Mouse (Mus musculus): Measurements from ENCODE around the gene Hook2. TPM values are rescaled to one million over a fixed set of nuclear protein-coding genes. Genes with fewer than 3 reads are reported as not detected.

The Hook2 gene
- total and polyA plus RNA-seq, 2 experiments from 2014 or later = 1.9 to 3.5 TPM

DNA sequence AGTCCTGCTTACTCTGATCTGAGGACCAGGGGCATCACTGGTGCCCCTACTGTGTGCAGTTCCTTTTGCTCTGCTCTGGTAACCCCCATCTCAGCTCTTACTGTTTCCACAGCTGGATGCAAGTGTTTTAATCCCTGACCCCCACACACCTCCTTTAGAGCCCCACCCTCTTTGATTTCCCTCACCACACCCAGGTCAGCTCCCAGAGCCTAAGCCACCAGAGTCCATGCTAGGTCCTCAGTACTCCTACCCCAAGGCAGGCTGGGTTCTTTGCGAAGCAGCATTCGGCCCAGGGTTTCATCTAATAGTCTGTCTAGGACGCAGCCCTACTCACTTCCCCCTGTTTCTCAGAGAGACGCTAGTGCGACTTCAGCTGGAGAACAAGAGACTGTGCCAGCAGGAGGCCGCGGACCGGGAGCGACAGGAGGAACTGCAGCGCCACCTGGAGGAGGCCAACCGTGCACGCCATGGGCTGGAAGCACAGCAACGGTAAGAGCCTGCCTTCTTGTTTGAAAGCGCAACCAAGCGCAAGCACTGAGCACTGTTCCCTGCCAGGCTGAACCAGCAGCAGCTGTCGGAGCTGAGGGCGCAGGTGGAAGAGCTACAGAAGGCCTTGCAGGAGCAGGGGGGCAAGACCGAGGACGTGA, 7.4 kb downstream of the Hook2 start:
- no peak overlapping the region for H3K4me3 ChIP-seq (ENCODE audit: low read depth, low read length)
- H3K9ac ChIP-seq (replicated peaks; ENCODE audit: low read depth, low read length) = no peak overlapping the region
- peak; percentile 79 for ATAC-seq (ENCODE audit: insufficient read depth, low read depth)

DNA sequence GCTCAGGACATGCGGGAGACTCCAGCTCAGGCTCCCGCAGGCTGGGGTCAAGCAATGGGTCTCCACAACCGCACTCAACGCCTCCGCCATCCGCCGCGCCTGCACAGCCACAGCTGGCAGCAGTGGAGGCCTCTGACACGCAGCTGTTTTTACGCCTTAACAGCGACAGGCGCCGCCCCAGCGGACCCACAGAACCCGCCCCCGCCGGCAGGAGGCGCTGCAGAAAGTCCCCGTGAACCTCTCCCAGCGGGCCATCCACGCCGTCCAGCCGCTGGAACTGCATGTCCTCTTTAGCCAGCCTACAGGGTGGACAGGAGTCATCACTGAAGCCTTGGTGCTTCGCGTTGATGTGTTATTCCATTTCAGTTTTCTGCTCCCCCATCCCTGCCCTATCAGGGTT, 17.3 kb downstream of the Hook2 start:
- no peak for ATAC-seq (ENCODE audit: insufficient read depth, low read depth)
- H3K36me3 ChIP-seq (replicated peaks; ENCODE audit: control insufficient read depth, insufficient read depth, low read length) = no peaks in the 10 kb centered on the region
- WGBS = 15% methylated on average over 25 of the region's 25 CpGs
- H3K4me1 ChIP-seq (ENCODE audit: control insufficient read depth, insufficient read depth) = no peaks in the 10 kb centered on the region
- DNase-seq (ENCODE audit: low spot score) = no peak
- H3K4me2 ChIP-seq (ENCODE audit: low read depth, low read length) = no peak overlapping the region
- TF ChIP-seq CTCF (IDR thresholded peaks at IDR 0.05; ENCODE audit: low read depth) (peak; percentile 22; the same call in 1 of the 2 replicates), EP300 (IDR thresholded peaks at IDR 0.05; ENCODE audit: low read depth) (no peak)
- H3K27me3 ChIP-seq (ENCODE audit: control insufficient read depth, insufficient read depth, low read length) = peaks cover 35% of the 10 kb centered on the region
- H3K27ac ChIP-seq (ENCODE audit: low read depth) = no peak overlapping the region
- no peaks in the 10 kb centered on the region for H3K9me3 ChIP-seq (replicated peaks; ENCODE audit: control insufficient read depth, low read length)
- no peak overlapping the region for H3K4me3 ChIP-seq (ENCODE audit: low read depth, low read length)
- no peak overlapping the region for H3K9ac ChIP-seq (replicated peaks; ENCODE audit: low read depth, low read length)

More for the DNA sequence above, 7.4 kb downstream of the Hook2 start:
- TF ChIP-seq EP300 (IDR thresholded peaks at IDR 0.05; ENCODE audit: low read depth) = no peak
- TF ChIP-seq CTCF (IDR thresholded peaks at IDR 0.05; ENCODE audit: low read depth) = peak; percentile 90
- Histone ChIP-seq H3K4me1 (ENCODE audit: control insufficient read depth, insufficient read depth) (0 out of 2 replicates have a peak, but pooled peaks cover 2% of the 10 kb centered on the region), H3K9me3 (replicated peaks; ENCODE audit: control insufficient read depth, low read length) (no peaks in the 10 kb centered on the region), H3K27ac (ENCODE audit: low read depth) (no peak overlapping the region), H3K36me3 (replicated peaks; ENCODE audit: control insufficient read depth, insufficient read depth, low read length) (no peaks in the 10 kb centered on the region), H3K4me2 (ENCODE audit: low read depth, low read length) (peak overlapping the region; percentile 20; the same call in 1 of the 2 replicates), H3K27me3 (ENCODE audit: control insufficient read depth, insufficient read depth, low read length) (peaks cover 16% of the 10 kb centered on the region; the same call in 1 of the 2 replicates)
- DNase-seq (ENCODE audit: low spot score) = peak; percentile 85
- 6% methylated on average over 19 of the region's 19 CpGs for WGBS

DNA sequence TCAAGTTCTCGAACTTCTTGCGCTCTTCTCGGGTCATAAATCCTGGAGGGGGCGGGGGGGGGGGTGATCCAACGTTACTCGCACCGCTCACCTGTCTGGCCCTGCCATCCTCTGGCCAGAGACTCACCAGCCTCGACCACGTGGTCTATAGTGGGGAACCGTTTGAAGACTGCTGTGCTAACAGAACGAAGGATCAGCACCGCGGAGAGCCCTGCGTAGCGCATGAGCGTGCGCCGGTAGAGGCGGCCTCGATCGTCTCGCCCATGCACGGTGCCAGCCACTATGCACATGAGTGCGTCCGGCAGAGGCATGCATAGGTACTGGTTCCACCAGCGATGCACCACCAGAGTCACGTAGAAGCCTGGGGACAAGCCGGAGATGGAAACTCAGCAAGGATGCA, 20.8 kb downstream of the Hook2 start:
- peaks cover 55% of the 10 kb centered on the region for H3K27me3 ChIP-seq (ENCODE audit: control insufficient read depth, insufficient read depth, low read length)
- H3K4me1 ChIP-seq (ENCODE audit: control insufficient read depth, insufficient read depth) = no peaks in the 10 kb centered on the region
- H3K9me3 ChIP-seq (replicated peaks; ENCODE audit: control insufficient read depth, low read length) = no peaks in the 10 kb centered on the region
- no peaks in the 10 kb centered on the region for H3K36me3 ChIP-seq (replicated peaks; ENCODE audit: control insufficient read depth, insufficient read depth, low read length)
- ATAC-seq (ENCODE audit: insufficient read depth, low read depth) = no peak
- WGBS = 15% methylated on average over 28 of the region's 28 CpGs
- no peak overlapping the region for H3K9ac ChIP-seq (replicated peaks; ENCODE audit: low read depth, low read length)
- H3K4me2 ChIP-seq (ENCODE audit: low read depth, low read length) = no peak overlapping the region
- H3K4me3 ChIP-seq (ENCODE audit: low read depth, low read length) = no peak overlapping the region
- DNase-seq (ENCODE audit: low spot score) = no peak
- TF ChIP-seq CTCF (IDR thresholded peaks at IDR 0.05; ENCODE audit: low read depth) (no peak), EP300 (IDR thresholded peaks at IDR 0.05; ENCODE audit: low read depth) (no peak)
- no peak overlapping the region for H3K27ac ChIP-seq (ENCODE audit: low read depth)

DNA sequence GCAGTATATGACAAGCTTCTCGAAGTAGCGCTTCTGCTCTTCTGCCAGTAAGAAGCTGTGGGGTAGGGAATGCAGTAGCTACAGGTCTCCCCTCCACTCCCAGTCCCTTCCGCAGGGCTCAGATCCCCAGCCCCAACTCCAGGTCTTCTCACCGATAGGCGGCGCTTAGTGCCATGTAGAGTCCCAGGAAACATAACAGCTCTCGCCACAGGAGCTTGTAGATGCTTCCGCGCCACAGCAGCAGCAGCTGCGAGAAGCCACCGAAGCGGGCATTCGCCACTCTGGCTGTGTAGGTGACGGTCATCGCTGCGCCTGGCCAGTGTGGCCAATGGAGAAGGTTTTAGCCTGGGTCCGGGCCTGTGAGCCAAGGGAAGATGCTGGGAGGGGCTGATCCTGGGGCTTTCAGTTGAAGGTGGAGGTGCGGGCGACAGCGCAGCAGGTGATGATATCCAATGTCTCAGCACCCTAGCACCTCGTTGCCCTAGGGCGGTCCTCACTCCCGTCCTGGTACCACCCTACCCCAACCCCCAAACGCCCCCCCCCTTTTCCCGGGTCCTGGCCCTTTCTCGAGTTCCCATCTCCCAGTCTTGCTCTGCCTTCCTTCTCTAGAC, 22.9 kb downstream of the Hook2 start:
- H3K27ac ChIP-seq (ENCODE audit: low read depth) = no peak overlapping the region
- ATAC-seq (ENCODE audit: insufficient read depth, low read depth) = peak; percentile 58
- H3K27me3 ChIP-seq (ENCODE audit: control insufficient read depth, insufficient read depth, low read length) = peaks cover 49% of the 10 kb centered on the region
- no peaks in the 10 kb centered on the region for H3K4me1 ChIP-seq (ENCODE audit: control insufficient read depth, insufficient read depth)
- peaks cover 11% of the 10 kb centered on the region for H3K36me3 ChIP-seq (replicated peaks; ENCODE audit: control insufficient read depth, insufficient read depth, low read length)
- WGBS = 9% methylated on average over 25 of the region's 26 CpGs
- H3K9me3 ChIP-seq (replicated peaks; ENCODE audit: control insufficient read depth, low read length) = no peaks in the 10 kb centered on the region
- H3K4me3 ChIP-seq (ENCODE audit: low read depth, low read length) = peak overlapping the region; percentile 26; the same call in 1 of the 2 replicates
- H3K9ac ChIP-seq (replicated peaks; ENCODE audit: low read depth, low read length) = no peak overlapping the region
- no peak for TF ChIP-seq EP300 (IDR thresholded peaks at IDR 0.05; ENCODE audit: low read depth)
- TF ChIP-seq CTCF (IDR thresholded peaks at IDR 0.05; ENCODE audit: low read depth) = peak; percentile 63
- peak overlapping the region; percentile 50 for H3K4me2 ChIP-seq (ENCODE audit: low read depth, low read length)
- DNase-seq (ENCODE audit: low spot score) = peak; percentile 36

DNA sequence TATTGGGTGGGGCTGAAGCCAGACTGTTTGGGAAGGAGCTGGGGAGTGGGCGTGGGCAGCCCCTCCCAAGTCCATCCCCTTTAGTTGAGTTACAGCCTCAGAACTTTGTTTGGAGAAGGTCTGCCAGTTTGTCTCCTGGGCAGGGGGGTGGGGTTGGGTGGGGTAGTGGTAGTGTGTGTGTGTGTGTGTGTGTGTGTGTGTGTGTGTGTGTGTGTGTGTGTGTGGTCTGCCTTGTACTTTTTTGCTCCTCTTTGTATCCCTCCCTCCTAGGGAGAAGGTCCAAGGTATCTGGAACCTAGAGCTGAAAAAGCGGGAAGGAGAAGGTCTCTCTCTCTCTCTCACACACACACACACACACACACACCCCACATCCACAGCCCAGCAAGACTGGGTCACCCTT, 24.0 kb downstream of the Hook2 start, which contains the start of gene Best2:
Gene Best2 (minus strand): TSS at position 101 of the 400 bp plus-strand sequence.
- no peaks in the 10 kb centered on the region for H3K4me1 ChIP-seq (ENCODE audit: control insufficient read depth, insufficient read depth)
- peak within 1 kb of the TSS; percentile 50 for H3K4me2 ChIP-seq (ENCODE audit: low read depth, low read length)
- 8% methylated on average over 1 of the region's 2 CpGs for WGBS
- peaks cover 43% of the 10 kb centered on the region for H3K27me3 ChIP-seq (ENCODE audit: control insufficient read depth, insufficient read depth, low read length)
- DNase-seq (ENCODE audit: low spot score) = no peak
- peaks cover 22% of the 10 kb centered on the region for H3K36me3 ChIP-seq (replicated peaks; ENCODE audit: control insufficient read depth, insufficient read depth, low read length)
- no peak for TF ChIP-seq EP300 (IDR thresholded peaks at IDR 0.05; ENCODE audit: low read depth)
- no peak for TF ChIP-seq CTCF (IDR thresholded peaks at IDR 0.05; ENCODE audit: low read depth)
- H3K4me3 ChIP-seq (ENCODE audit: low read depth, low read length) = peak within 1 kb of the TSS; percentile 26; the same call in 1 of the 2 replicates
- no peak within 1 kb of the TSS for H3K27ac ChIP-seq (ENCODE audit: low read depth)
- no peak for ATAC-seq (ENCODE audit: insufficient read depth, low read depth)
- H3K9me3 ChIP-seq (replicated peaks; ENCODE audit: control insufficient read depth, low read length) = no peaks in the 10 kb centered on the region
- H3K9ac ChIP-seq (replicated peaks; ENCODE audit: low read depth, low read length) = no peak within 1 kb of the TSS

Measured in heart, postnatal 0 days (tissue).